Mouse (Mus musculus): ENCODE results near the gene Afm. TPM values are rescaled to one million over a fixed set of nuclear protein-coding genes. Genes with fewer than 3 reads are reported as not detected.

Gene Afm
- total RNA-seq (2023): not detected

GRCm38 (mm10) chr5:90518356-90519100 lies at the start of gene Afm:
Afm (plus strand) TSS chr5:90518932.

GRCm38 (mm10) chr5:90490518-90490917 lies 28.2 kb upstream of the Afm start, which contains the start of gene Afp:
Afp (plus strand) TSS chr5:90490737.

GRCm38 (mm10) chr5:90560743-90561142 lies 42.0 kb downstream of the Afm start, which contains the start of gene 5830473C10Rik:
5830473C10Rik (plus strand) TSS chr5:90561107.

Other genes starting within 250 kb of the Afm start
- 10 to 100 TPM; 63.1 to 76.8 TPM for gene Ankrd17, start 152.4 kb upstream of the Afm start, total RNA-seq (2023)
- 1 to 10 TPM; 1.2 to 1.3 TPM for gene Gm9958, start 151.7 kb upstream of the Afm start, total RNA-seq (2023)
- not detected for gene Alb, start 58.0 kb upstream of the Afm start, total RNA-seq (2023)
- not detected for gene Afp, start 28.2 kb upstream of the Afm start, total RNA-seq (2023)
- gene 5830473C10Rik, start 42.2 kb downstream of the Afm start, total RNA-seq (2023): not detected
- under 1 TPM; 0.15 to 0.53 TPM for gene Rassf6, start 121.7 kb downstream of the Afm start, total RNA-seq (2023)
- not detected for gene Cxcl5, start 240.4 kb downstream of the Afm start, total RNA-seq (2023)
- gene Ppbp, start 249.6 kb downstream of the Afm start, total RNA-seq (2023): 1 to 10 TPM; 6.2 to 6.4 TPM